Mouse (Mus musculus) stomach, embryonic 16.5 days (tissue): ENCODE data around the gene Plbd2. TPM values are rescaled to one million over a fixed set of nuclear protein-coding genes. Genes with fewer than 3 reads are reported as not detected.

Experiments
- ATAC-seq: fragments of 200-750 bp; cut with Nextera tagmentation; 2 replicates; pipeline ENCODE4 v1.8.0; 2017; ENCODE audit warnings: moderate number of reproducible peaks, moderate TSS enrichment; ENCODE audit not compliant: insufficient read depth, low FRiP score
- H3K27ac ChIP-seq: fragments of 300-500 bp; sonication (generic); 2 replicates; pipeline ENCODE4 v1.5.1; 2014; ENCODE audit warnings: low read length
- H3K27me3 ChIP-seq: fragments of 300-500 bp; sonication (generic); 2 replicates; pipeline ENCODE4 v1.6.1; 2014; ENCODE audit warnings: low read length, control low read depth, mixed read lengths; ENCODE audit not compliant: control insufficient read depth, insufficient read depth
- H3K36me3 ChIP-seq: fragments of 300-500 bp; sonication (generic); 2 replicates; pipeline ENCODE4 v1.6.1; 2014; ENCODE audit warnings: low read length; ENCODE audit not compliant: control insufficient read depth, insufficient read depth
- H3K4me1 ChIP-seq: fragments of 300-500 bp; sonication (generic); 2 replicates; pipeline ENCODE4 v1.6.1; 2014; ENCODE audit warnings: low read length, control low read depth, mixed read lengths; ENCODE audit not compliant: control insufficient read depth, insufficient read depth
- H3K4me2 ChIP-seq: fragments of 300-500 bp; sonication (generic); 2 replicates; pipeline ENCODE4 v1.6.1; 2014; ENCODE audit warnings: low read depth, low read length, mixed read lengths
- H3K4me3 ChIP-seq: fragments of 300-500 bp; sonication (generic); replicated peaks from 2 replicates; pipeline ENCODE4 v1.5.1; 2014; ENCODE audit warnings: mild to moderate bottlenecking, low read length
- H3K9ac ChIP-seq: fragments of 300-500 bp; sonication (generic); 2 replicates; pipeline ENCODE4 v1.6.1; 2014; ENCODE audit warnings: low read length
- H3K9me3 ChIP-seq: fragments of 300-500 bp; sonication (generic); replicated peaks from 2 replicates; pipeline ENCODE4 v1.6.1; 2016; ENCODE audit warnings: low read length, control low read depth; ENCODE audit not compliant: control insufficient read depth
- whole genome bisulfite sequencing: fragments of 180-500 bp; shearing (Covaris S2); extraction: QIAGEN DNeasy Blood & Tissue Kit; methylation state at CpG from one replicate; pipeline ENCODE4 v1.1.7; 2014; 5-methylcytosine and 5-hydroxymethylcytosine counted together
- polyA plus RNA-seq: library from polyadenylated mRNA; unstranded; fragments of >200 nt; fragmentation: Nextera tagmentation; extraction: Ambion mirVana; gene quantifications from 2 replicates; pipeline ENCODE4 v1.2.1, GENCODE M21; 2015

Gene Plbd2
- 37.1 and 40.3 TPM in 2 replicates for polyA plus RNA-seq

DNA sequence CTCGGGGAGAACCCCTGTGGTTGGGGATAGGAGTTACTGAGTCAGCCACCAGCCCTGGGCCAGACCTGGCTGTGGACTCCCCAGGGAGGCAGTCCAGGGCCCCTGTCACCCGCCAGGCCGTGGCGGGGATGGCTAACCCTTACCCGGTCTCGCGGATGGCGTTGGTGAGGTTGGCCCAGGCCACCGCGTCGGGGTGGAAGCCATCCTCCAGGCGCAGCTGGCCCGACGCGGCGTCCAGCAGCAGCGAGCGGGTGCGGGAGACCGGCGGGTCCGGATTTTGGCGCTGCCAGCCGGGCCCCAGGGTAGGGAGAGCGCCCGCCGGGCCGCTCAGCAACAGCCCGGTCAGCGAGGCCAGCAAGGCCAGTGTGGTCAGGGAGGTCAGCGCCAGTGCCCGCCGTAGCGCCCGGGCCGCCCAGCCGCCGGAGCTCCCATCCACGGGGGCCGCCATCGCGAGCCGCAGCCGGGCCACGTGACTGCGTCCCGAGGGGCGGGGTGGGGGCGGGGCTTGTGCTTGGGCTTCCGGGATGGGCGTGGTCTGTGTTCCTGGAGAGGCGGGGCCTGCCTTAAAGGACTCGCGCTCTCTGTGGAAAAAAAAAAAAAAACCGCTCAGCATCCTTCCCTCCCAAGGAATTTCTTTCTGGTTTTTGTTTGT lies at the start of gene Plbd2:
Gene Plbd2, minus strand, starts transcription at position 482 of the 652 bp plus-strand sequence.
- Histone ChIP-seq H3K4me3 (peak within 1 kb of the TSS; percentile 93), H3K27me3 (no peaks in the 10 kb centered on the region), H3K27ac (no peak within 1 kb of the TSS), H3K9ac (peak within 1 kb of the TSS; percentile 96), H3K9me3 (no peaks in the 10 kb centered on the region), H3K4me1 (peaks cover 17% of the 10 kb centered on the region), H3K4me2 (peak within 1 kb of the TSS; percentile 90), H3K36me3 (no peaks in the 10 kb centered on the region)
- peak; percentile 89; the same call in 1 of the 2 replicates for ATAC-seq
- under 1% methylated on average over 50 of the region's 55 CpGs for whole genome bisulfite sequencing

- no peak overlapping the region for H3K4me3 ChIP-seq
- no peak overlapping the region for H3K4me2 ChIP-seq
- H3K4me1 ChIP-seq: no peaks in the 10 kb centered on the region
- ATAC-seq: no peak
- no peaks in the 10 kb centered on the region for H3K9me3 ChIP-seq
- WGBS: 91% methylated on average over 5 of the region's 5 CpGs
- no peak overlapping the region for H3K9ac ChIP-seq
- no peak overlapping the region for H3K27ac ChIP-seq
- no peaks in the 10 kb centered on the region for H3K27me3 ChIP-seq
- H3K36me3 ChIP-seq: peaks cover 13% of the 10 kb centered on the region
Measured at GRCm38 (mm10) chr5:120550673-120551072, 47.2 kb upstream of the Plbd2 start.

DNA sequence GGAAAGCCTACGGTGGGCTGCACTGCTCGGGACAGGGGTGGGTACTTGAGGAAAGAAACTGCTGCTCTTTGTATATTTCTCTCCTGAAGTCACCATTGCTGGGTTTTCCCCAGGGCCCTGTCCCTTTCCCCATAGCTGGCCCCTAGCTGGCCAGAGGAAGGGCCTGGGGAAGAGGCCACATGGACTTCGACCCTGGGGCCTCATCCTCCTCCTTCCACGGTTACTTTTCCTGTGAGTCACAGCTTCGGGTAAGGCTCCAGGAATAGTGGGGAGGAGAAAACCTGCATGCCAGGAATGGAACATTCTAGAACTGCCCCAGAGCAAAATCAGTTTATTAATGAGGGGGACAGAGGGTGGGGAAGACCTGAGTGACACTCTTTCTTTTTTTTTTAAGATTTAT lies 46.7 kb upstream of the Plbd2 start:
- H3K4me2 ChIP-seq: no peak overlapping the region
- ATAC-seq: no peak
- no peaks in the 10 kb centered on the region for H3K4me1 ChIP-seq
- no peak overlapping the region for H3K9ac ChIP-seq
- no peak overlapping the region for H3K4me3 ChIP-seq
- no peaks in the 10 kb centered on the region for H3K9me3 ChIP-seq
- 69% methylated on average over 5 of the region's 5 CpGs for WGBS
- H3K36me3 ChIP-seq: peaks cover 13% of the 10 kb centered on the region
- H3K27me3 ChIP-seq: no peaks in the 10 kb centered on the region
- H3K27ac ChIP-seq: no peak overlapping the region

- 64% methylated on average over 11 of the region's 11 CpGs for WGBS
- Histone ChIP-seq H3K27me3 (no peaks in the 10 kb centered on the region), H3K9me3 (no peaks in the 10 kb centered on the region), H3K4me2 (no peak overlapping the region), H3K36me3 (0 out of 2 replicates have a peak, but pooled peaks cover 3% of the 10 kb centered on the region), H3K4me1 (no peaks in the 10 kb centered on the region), H3K9ac (no peak overlapping the region), H3K27ac (no peak overlapping the region), H3K4me3 (no peak overlapping the region)
- ATAC-seq: 0 out of 2 replicates have a peak, but pooled peaks have one; percentile 26
Measured at GRCm38 (mm10) chr5:120548236-120548850, 44.9 kb upstream of the Plbd2 start.

DNA sequence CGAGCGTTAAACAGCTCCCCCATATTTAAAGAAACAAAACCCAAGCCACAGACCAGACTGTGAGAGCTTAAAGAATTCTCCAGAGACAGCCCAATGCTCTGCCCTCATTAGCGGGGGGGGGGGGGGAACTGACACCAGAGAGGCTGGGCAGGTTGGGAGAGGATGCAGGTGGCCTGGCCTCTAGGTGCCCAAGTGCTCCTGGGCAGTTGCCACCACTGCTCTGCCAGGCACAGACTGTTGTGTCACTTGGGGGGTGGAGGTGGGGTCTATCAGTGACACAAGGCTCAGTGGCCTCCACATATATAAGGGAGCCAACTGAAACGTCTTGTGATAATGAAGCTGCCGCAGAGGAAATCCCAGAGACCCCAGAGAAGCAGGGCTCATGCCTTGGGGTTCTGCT lies 33.2 kb upstream of the Plbd2 start:
- 76% methylated on average over 5 of the region's 5 CpGs for WGBS
- H3K9me3 ChIP-seq: no peaks in the 10 kb centered on the region
- peaks cover 9% of the 10 kb centered on the region for H3K36me3 ChIP-seq
- ATAC-seq: no peak
- no peak overlapping the region for H3K4me2 ChIP-seq
- peaks cover 11% of the 10 kb centered on the region; the same call in 1 of the 2 replicates for H3K4me1 ChIP-seq
- no peak overlapping the region for H3K4me3 ChIP-seq
- H3K27me3 ChIP-seq: no peaks in the 10 kb centered on the region
- H3K9ac ChIP-seq: no peak overlapping the region
- H3K27ac ChIP-seq: no peak overlapping the region

GRCm38 (mm10) chr5:120536046-120536445 lies 32.6 kb upstream of the Plbd2 start:
- Histone ChIP-seq H3K27me3 (no peaks in the 10 kb centered on the region), H3K4me3 (no peak overlapping the region), H3K9ac (no peak overlapping the region), H3K27ac (0 out of 2 replicates have a peak overlapping the region, but pooled peaks have one; percentile 57), H3K4me2 (no peak overlapping the region), H3K4me1 (peaks cover 11% of the 10 kb centered on the region; the same call in 1 of the 2 replicates), H3K36me3 (peaks cover 9% of the 10 kb centered on the region), H3K9me3 (no peaks in the 10 kb centered on the region)
- WGBS: 81% methylated on average over 13 of the region's 13 CpGs
- no peak for ATAC-seq

DNA sequence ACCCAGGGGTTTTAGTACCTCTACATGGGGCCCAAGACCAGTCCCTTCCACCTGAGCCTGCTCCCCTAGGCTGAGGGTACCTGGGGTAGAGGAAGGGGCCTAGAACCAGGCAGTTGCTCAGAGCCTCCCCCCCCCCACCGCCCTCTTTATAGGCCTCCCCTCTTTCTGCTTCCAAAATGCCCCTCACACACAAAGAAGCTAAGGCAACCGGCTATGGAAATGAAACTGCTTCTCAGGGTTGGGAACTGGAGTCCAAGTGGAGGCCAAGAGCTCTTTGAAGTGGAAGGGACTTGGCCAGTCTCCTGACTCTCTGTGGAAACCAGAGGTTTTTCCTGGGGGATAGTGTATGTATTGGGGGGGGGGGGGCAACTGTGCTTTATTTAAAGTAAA lies 31.3 kb upstream of the Plbd2 start:
- H3K9me3 ChIP-seq: no peaks in the 10 kb centered on the region
- 69% methylated on average over 2 of the region's 2 CpGs for WGBS
- ATAC-seq: peak; percentile 42
- no peaks in the 10 kb centered on the region for H3K27me3 ChIP-seq
- H3K4me1 ChIP-seq: peaks cover 11% of the 10 kb centered on the region; the same call in 1 of the 2 replicates
- 0 out of 2 replicates have a peak overlapping the region, but pooled peaks have one; percentile 16 for H3K27ac ChIP-seq
- H3K9ac ChIP-seq: peak overlapping the region; percentile 48; the same call in 1 of the 2 replicates
- no peak overlapping the region for H3K4me2 ChIP-seq
- H3K4me3 ChIP-seq: no peak overlapping the region
- H3K36me3 ChIP-seq: peaks cover 8% of the 10 kb centered on the region

DNA sequence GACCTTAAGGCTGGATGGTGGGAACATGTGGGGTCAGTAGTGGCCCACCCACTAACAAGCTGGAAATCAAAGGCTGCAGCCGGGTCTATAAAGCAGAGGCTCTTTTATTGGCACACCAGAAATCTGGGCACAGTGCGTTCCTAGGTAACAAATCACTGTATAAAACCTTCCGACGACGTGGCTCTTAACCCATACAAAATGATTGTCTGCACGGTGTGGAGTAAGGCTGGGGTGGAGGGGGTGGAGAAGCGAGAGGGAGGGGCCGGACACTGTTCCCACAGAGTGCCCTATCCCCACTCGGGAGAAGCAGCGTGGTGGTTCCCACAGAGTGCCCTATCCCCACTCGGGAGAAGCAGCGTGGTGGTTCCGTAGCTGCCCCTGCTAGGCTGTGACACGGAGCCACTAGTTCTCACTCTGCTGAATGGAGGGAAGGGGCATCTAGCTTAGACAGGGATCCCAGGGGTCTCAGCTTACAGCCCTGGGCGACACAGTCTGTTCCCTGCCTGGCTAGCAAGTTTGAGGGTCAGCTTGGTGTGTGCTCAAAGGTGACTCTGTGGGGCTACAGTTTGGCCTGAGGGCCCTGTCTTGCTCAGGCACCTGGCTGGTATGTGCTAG lies 30.8 kb upstream of the Plbd2 start:
- Histone ChIP-seq H3K27ac (0 out of 2 replicates have a peak overlapping the region, but pooled peaks have one; percentile 16), H3K27me3 (no peaks in the 10 kb centered on the region), H3K4me1 (peaks cover 11% of the 10 kb centered on the region; the same call in 1 of the 2 replicates), H3K9ac (peak overlapping the region; percentile 48; the same call in 1 of the 2 replicates), H3K4me2 (no peak overlapping the region), H3K36me3 (peaks cover 3% of the 10 kb centered on the region; the same call in 1 of the 2 replicates), H3K4me3 (no peak overlapping the region), H3K9me3 (no peaks in the 10 kb centered on the region)
- 74% methylated on average over 15 of the region's 15 CpGs for WGBS
- peak; percentile 12; the same call in 1 of the 2 replicates for ATAC-seq

- Histone ChIP-seq H3K4me2 (no peak overlapping the region), H3K27ac (no peak overlapping the region), H3K9me3 (no peaks in the 10 kb centered on the region), H3K4me3 (no peak overlapping the region), H3K27me3 (no peaks in the 10 kb centered on the region), H3K9ac (no peak overlapping the region), H3K36me3 (0 out of 2 replicates have a peak, but pooled peaks cover 3% of the 10 kb centered on the region), H3K4me1 (peaks cover 11% of the 10 kb centered on the region; the same call in 1 of the 2 replicates)
- WGBS: 74% methylated on average over 8 of the region's 8 CpGs
- ATAC-seq: no peak
Measured at GRCm38 (mm10) chr5:120531631-120532030, 28.2 kb upstream of the Plbd2 start.
